Mouse (Mus musculus): ENCODE measurements around the gene Npas3. TPM values are rescaled to one million over a fixed set of nuclear protein-coding genes. Genes with fewer than 3 reads are reported as not detected.

Gene Npas3
- total and polyA plus RNA-seq, 2 experiments, result 0.04 TPM; not detected in 1

- TF ChIP-seq POLR2A (IDR thresholded peaks at IDR 0.05; ENCODE audit: extremely low read depth, insufficient read depth, low read length), result no peak
- no peak for TF ChIP-seq CTCF (IDR thresholded peaks at IDR 0.05; ENCODE audit: low read depth, low read length)
- Histone ChIP-seq H3K4me1 (ENCODE audit: control insufficient read depth, insufficient read depth, low read length) (peaks cover 4% of the 10 kb centered on the region; the same call in 1 of the 2 replicates), H3K4me3 (ENCODE audit: insufficient read depth, low read depth, low read length) (no peak overlapping the region), H3K9ac (ENCODE audit: low read depth, low read length) (no peak overlapping the region), H3K27me3 (ENCODE audit: control insufficient read depth, insufficient read depth, low read length) (no peaks in the 10 kb centered on the region), H3K36me3 (ENCODE audit: control insufficient read depth, insufficient read depth, low read length) (no peaks in the 10 kb centered on the region), H3K79me2 (ENCODE audit: control insufficient read depth, insufficient read depth, low read length) (no peaks in the 10 kb centered on the region), H3K27ac (replicated peaks; ENCODE audit: insufficient read depth, low read depth, low read length) (no peak overlapping the region)
- 40% methylated on average over 3 of the region's 3 CpGs for whole genome bisulfite sequencing
- DNase-seq (ENCODE audit: extremely low read depth, low read depth, low spot score), result peak; percentile 40
Measured at GRCm38 (mm10) chr12:53997141-53997540, 748.7 kb downstream of the Npas3 start.

- TF ChIP-seq CTCF (IDR thresholded peaks at IDR 0.05; ENCODE audit: low read depth, low read length) (no peak), POLR2A (IDR thresholded peaks at IDR 0.05; ENCODE audit: extremely low read depth, insufficient read depth, low read length) (no peak)
- WGBS, result 77% methylated on average over 15 of the region's 15 CpGs
- Histone ChIP-seq H3K79me2 (ENCODE audit: control insufficient read depth, insufficient read depth, low read length) (no peaks in the 10 kb centered on the region), H3K36me3 (ENCODE audit: control insufficient read depth, insufficient read depth, low read length) (no peaks in the 10 kb centered on the region), H3K9ac (ENCODE audit: low read depth, low read length) (no peak overlapping the region), H3K27me3 (ENCODE audit: control insufficient read depth, insufficient read depth, low read length) (no peaks in the 10 kb centered on the region), H3K27ac (replicated peaks; ENCODE audit: insufficient read depth, low read depth, low read length) (no peak overlapping the region), H3K4me1 (ENCODE audit: control insufficient read depth, insufficient read depth, low read length) (peaks cover 4% of the 10 kb centered on the region; the same call in 1 of the 2 replicates), H3K4me3 (ENCODE audit: insufficient read depth, low read depth, low read length) (no peak overlapping the region)
- no peak for DNase-seq (ENCODE audit: extremely low read depth, low read depth, low spot score)
Measured at GRCm38 (mm10) chr12:53999647-54000637, 751.5 kb downstream of the Npas3 start.

GRCm38 (mm10) chr12:54002496-54002895 lies 754.0 kb downstream of the Npas3 start:
- Histone ChIP-seq H3K27me3 (ENCODE audit: control insufficient read depth, insufficient read depth, low read length) (no peaks in the 10 kb centered on the region), H3K4me3 (ENCODE audit: insufficient read depth, low read depth, low read length) (no peak overlapping the region), H3K4me1 (ENCODE audit: control insufficient read depth, insufficient read depth, low read length) (no peaks in the 10 kb centered on the region), H3K36me3 (ENCODE audit: control insufficient read depth, insufficient read depth, low read length) (no peaks in the 10 kb centered on the region), H3K79me2 (ENCODE audit: control insufficient read depth, insufficient read depth, low read length) (no peaks in the 10 kb centered on the region), H3K27ac (replicated peaks; ENCODE audit: insufficient read depth, low read depth, low read length) (no peak overlapping the region), H3K9ac (ENCODE audit: low read depth, low read length) (no peak overlapping the region)
- no peak for DNase-seq (ENCODE audit: extremely low read depth, low read depth, low spot score)
- TF ChIP-seq CTCF (IDR thresholded peaks at IDR 0.05; ENCODE audit: low read depth, low read length) (no peak), POLR2A (IDR thresholded peaks at IDR 0.05; ENCODE audit: extremely low read depth, insufficient read depth, low read length) (no peak)
- 71% methylated on average over 4 of the region's 4 CpGs for WGBS

- 47% methylated on average over 8 of the region's 8 CpGs for WGBS
Measured at GRCm38 (mm10) chr12:54004606-54005005, 756.1 kb downstream of the Npas3 start.

GRCm38 (mm10) chr12:54005546-54005945 lies 757.1 kb downstream of the Npas3 start:
- no peaks in the 10 kb centered on the region for H3K4me1 ChIP-seq (ENCODE audit: control insufficient read depth, insufficient read depth, low read length)
- no peaks in the 10 kb centered on the region for H3K79me2 ChIP-seq (ENCODE audit: control insufficient read depth, insufficient read depth, low read length)
- no peak for TF ChIP-seq POLR2A (IDR thresholded peaks at IDR 0.05; ENCODE audit: extremely low read depth, insufficient read depth, low read length)
- no peak for TF ChIP-seq CTCF (IDR thresholded peaks at IDR 0.05; ENCODE audit: low read depth, low read length)
- DNase-seq (ENCODE audit: extremely low read depth, low read depth, low spot score), result no peak
- no peak overlapping the region for H3K9ac ChIP-seq (ENCODE audit: low read depth, low read length)
- no peak overlapping the region for H3K27ac ChIP-seq (replicated peaks; ENCODE audit: insufficient read depth, low read depth, low read length)
- no peaks in the 10 kb centered on the region for H3K36me3 ChIP-seq (ENCODE audit: control insufficient read depth, insufficient read depth, low read length)
- WGBS, result 55% methylated on average over 4 of the region's 4 CpGs
- H3K4me3 ChIP-seq (ENCODE audit: insufficient read depth, low read depth, low read length), result no peak overlapping the region
- H3K27me3 ChIP-seq (ENCODE audit: control insufficient read depth, insufficient read depth, low read length), result no peaks in the 10 kb centered on the region

More at GRCm38 (mm10) chr12:54004606-54005005, 756.1 kb downstream of the Npas3 start:
- no peak for DNase-seq (ENCODE audit: extremely low read depth, low read depth, low spot score)
- H3K4me3 ChIP-seq (ENCODE audit: insufficient read depth, low read depth, low read length), result no peak overlapping the region
- no peaks in the 10 kb centered on the region for H3K4me1 ChIP-seq (ENCODE audit: control insufficient read depth, insufficient read depth, low read length)
- no peak for TF ChIP-seq POLR2A (IDR thresholded peaks at IDR 0.05; ENCODE audit: extremely low read depth, insufficient read depth, low read length)
- no peak for TF ChIP-seq CTCF (IDR thresholded peaks at IDR 0.05; ENCODE audit: low read depth, low read length)
- H3K36me3 ChIP-seq (ENCODE audit: control insufficient read depth, insufficient read depth, low read length), result no peaks in the 10 kb centered on the region
- no peaks in the 10 kb centered on the region for H3K27me3 ChIP-seq (ENCODE audit: control insufficient read depth, insufficient read depth, low read length)
- H3K27ac ChIP-seq (replicated peaks; ENCODE audit: insufficient read depth, low read depth, low read length), result no peak overlapping the region
- H3K9ac ChIP-seq (ENCODE audit: low read depth, low read length), result no peak overlapping the region
- no peaks in the 10 kb centered on the region for H3K79me2 ChIP-seq (ENCODE audit: control insufficient read depth, insufficient read depth, low read length)

GRCm38 (mm10) chr12:54015304-54015703 lies 766.8 kb downstream of the Npas3 start:
- H3K4me1 ChIP-seq (ENCODE audit: control insufficient read depth, insufficient read depth, low read length), result no peaks in the 10 kb centered on the region
- no peak for DNase-seq (ENCODE audit: extremely low read depth, low read depth, low spot score)
- no peak overlapping the region for H3K4me3 ChIP-seq (ENCODE audit: insufficient read depth, low read depth, low read length)
- no peaks in the 10 kb centered on the region for H3K27me3 ChIP-seq (ENCODE audit: control insufficient read depth, insufficient read depth, low read length)
- no peaks in the 10 kb centered on the region for H3K79me2 ChIP-seq (ENCODE audit: control insufficient read depth, insufficient read depth, low read length)
- TF ChIP-seq CTCF (IDR thresholded peaks at IDR 0.05; ENCODE audit: low read depth, low read length) (no peak), POLR2A (IDR thresholded peaks at IDR 0.05; ENCODE audit: extremely low read depth, insufficient read depth, low read length) (no peak)
- no peaks in the 10 kb centered on the region for H3K36me3 ChIP-seq (ENCODE audit: control insufficient read depth, insufficient read depth, low read length)
- H3K9ac ChIP-seq (ENCODE audit: low read depth, low read length), result no peak overlapping the region
- H3K27ac ChIP-seq (replicated peaks; ENCODE audit: insufficient read depth, low read depth, low read length), result no peak overlapping the region
